Mouse (Mus musculus) neural tube, embryonic 12.5 days (tissue): ENCODE results near the gene 4921507P07Rik. TPM values are rescaled to one million over a fixed set of nuclear protein-coding genes. Genes with fewer than 3 reads are reported as not detected.

Experiments
- ATAC-seq: fragments of 200-750 bp; cut with Nextera tagmentation; 2 replicates; pipeline ENCODE4 v1.8.0; 2017; ENCODE audit warnings: low read depth, mild to moderate bottlenecking, moderate TSS enrichment, moderate library complexity; ENCODE audit not compliant: low FRiP score
- H3K27ac ChIP-seq: fragments of 300-500 bp; sonication (generic); 2 replicates; pipeline ENCODE4 v1.5.1; 2016
- H3K27me3 ChIP-seq: fragments of 300-500 bp; sonication (generic); replicated peaks from 2 replicates; pipeline ENCODE4 v1.6.1; 2016; ENCODE audit warnings: mild to moderate bottlenecking
- H3K36me3 ChIP-seq: fragments of 300-500 bp; sonication (generic); 2 replicates; pipeline ENCODE4 v1.6.1; 2016; ENCODE audit warnings: mild to moderate bottlenecking
- H3K4me1 ChIP-seq: fragments of 300-500 bp; sonication (generic); 2 replicates; pipeline ENCODE4 v1.6.1; 2016
- H3K4me2 ChIP-seq: fragments of 300-500 bp; sonication (generic); replicated peaks from 2 replicates; pipeline ENCODE4 v1.6.1; 2016; ENCODE audit warnings: mild to moderate bottlenecking
- H3K4me3 ChIP-seq: fragments of 300-500 bp; sonication (generic); 2 replicates; pipeline ENCODE4 v1.5.1; 2016
- H3K9ac ChIP-seq: fragments of 300-500 bp; sonication (generic); 2 replicates; pipeline ENCODE4 v1.6.1; 2016; ENCODE audit warnings: mild to moderate bottlenecking
- H3K9me3 ChIP-seq: fragments of 300-500 bp; sonication (generic); 2 replicates; pipeline ENCODE4 v1.6.1; 2016; ENCODE audit warnings: mild to moderate bottlenecking
- WGBS: fragments of 180-500 bp; shearing (Covaris S2); methylation state at CpG from one replicate; pipeline ENCODE4 v1.1.7; 2016; 5-methylcytosine and 5-hydroxymethylcytosine counted together
- polyA plus RNA-seq: library from polyadenylated mRNA; unstranded; fragments of >200 nt; fragmentation: Nextera tagmentation; extraction: Ambion mirVana; gene quantifications from 2 replicates; pipeline ENCODE4 v1.2.1, GENCODE M21; 2016

Gene 4921507P07Rik
- polyA plus RNA-seq, 1 experiment from 2014 or later, result 0.90 TPM

DNA sequence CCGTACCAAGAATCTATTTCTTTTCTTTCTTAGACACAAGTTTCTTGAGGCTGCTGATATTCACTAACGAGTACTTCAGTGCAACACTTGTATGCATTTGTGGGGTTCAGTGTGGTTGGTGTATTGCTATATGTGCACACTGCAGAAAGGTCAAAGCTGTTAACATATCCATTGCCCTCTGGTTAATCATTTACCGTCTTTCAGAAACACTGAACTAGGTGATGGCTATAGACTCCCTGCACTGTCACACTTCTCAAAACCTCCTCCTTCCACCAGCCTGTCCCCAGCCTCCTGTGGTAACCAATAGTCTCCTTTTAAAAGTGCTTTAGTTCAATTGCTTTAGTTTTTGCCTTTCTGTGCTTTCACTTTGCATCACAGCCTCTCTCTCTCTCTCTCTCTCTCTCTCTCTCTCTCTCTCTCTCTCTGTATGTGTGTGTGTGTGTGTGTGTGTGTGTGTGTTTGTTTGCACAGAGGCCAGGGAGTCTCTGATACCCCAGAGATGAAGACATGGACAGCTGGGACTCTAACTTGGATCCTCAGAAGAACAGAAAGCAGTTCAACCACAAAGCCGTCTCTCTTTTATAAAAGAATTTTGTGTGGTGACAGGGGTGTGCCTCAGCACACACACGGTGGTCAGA is 43.4 kb downstream of the 4921507P07Rik start:
- no peak overlapping the region for H3K4me2 ChIP-seq
- 77% methylated on average over 5 of the region's 5 CpGs for WGBS

DNA sequence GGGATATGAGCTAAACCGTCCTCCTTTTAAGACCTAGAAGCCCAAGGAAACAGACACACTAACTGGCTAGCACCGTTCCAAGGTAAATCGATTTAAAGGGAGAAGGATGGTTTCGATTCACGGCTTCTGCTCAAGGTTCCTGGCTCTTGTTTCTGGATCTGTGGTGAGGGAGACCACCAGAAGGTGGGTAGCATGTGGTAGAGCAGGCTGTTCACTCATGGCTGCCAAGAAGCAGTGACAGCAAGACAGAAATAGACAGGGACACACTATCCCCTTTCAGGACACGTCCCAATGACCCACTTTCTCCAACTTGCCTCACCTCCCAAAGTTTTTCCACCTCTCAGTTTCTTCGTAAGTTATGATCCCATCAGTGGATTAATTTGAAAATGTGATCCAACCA is 46.6 kb downstream of the 4921507P07Rik start:
- H3K4me2 ChIP-seq, result no peak overlapping the region
- no peak overlapping the region for H3K9ac ChIP-seq
- no peaks in the 10 kb centered on the region for H3K27me3 ChIP-seq
- H3K27ac ChIP-seq, result no peak overlapping the region
- H3K4me1 ChIP-seq, result no peaks in the 10 kb centered on the region
- no peaks in the 10 kb centered on the region for H3K36me3 ChIP-seq
- no peak for ATAC-seq
- H3K4me3 ChIP-seq, result no peak overlapping the region
- no peaks in the 10 kb centered on the region for H3K9me3 ChIP-seq
- WGBS, result 86% methylated on average over 7 of the region's 7 CpGs

More for the DNA sequence above, 43.4 kb downstream of the 4921507P07Rik start:
- H3K27ac ChIP-seq, result no peak overlapping the region
- H3K4me3 ChIP-seq, result no peak overlapping the region
- no peak overlapping the region for H3K9ac ChIP-seq
- no peaks in the 10 kb centered on the region for H3K27me3 ChIP-seq
- no peaks in the 10 kb centered on the region for H3K4me1 ChIP-seq
- ATAC-seq, result no peak
- no peaks in the 10 kb centered on the region for H3K36me3 ChIP-seq
- H3K9me3 ChIP-seq, result no peaks in the 10 kb centered on the region

DNA sequence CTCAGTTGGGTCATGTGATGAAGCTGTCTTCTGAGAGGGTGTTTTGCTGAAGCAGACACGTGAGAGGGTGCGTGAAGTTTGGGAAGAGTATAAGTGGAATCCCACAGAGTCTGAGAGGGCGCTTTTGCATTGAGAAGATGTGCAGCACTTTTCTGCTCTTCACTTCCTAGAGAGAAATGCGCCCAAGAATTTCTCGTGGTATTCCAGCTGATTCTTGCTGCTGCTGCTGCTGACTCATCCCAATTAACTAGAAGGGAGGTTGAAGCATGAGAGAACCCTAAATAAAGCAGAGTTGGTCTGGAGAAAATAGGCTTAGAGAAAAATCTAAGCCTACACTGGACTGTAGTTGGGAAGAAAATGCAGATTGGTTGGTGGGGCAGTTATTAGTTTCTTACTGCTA is 47.4 kb downstream of the 4921507P07Rik start:
- H3K4me2 ChIP-seq, result no peak overlapping the region
- H3K27ac ChIP-seq, result no peak overlapping the region
- H3K36me3 ChIP-seq, result no peaks in the 10 kb centered on the region
- 84% methylated on average over 5 of the region's 5 CpGs for WGBS
- no peak overlapping the region for H3K9ac ChIP-seq
- H3K4me1 ChIP-seq, result no peaks in the 10 kb centered on the region
- no peaks in the 10 kb centered on the region for H3K9me3 ChIP-seq
- no peak overlapping the region for H3K4me3 ChIP-seq
- no peak for ATAC-seq
- no peaks in the 10 kb centered on the region for H3K27me3 ChIP-seq

DNA sequence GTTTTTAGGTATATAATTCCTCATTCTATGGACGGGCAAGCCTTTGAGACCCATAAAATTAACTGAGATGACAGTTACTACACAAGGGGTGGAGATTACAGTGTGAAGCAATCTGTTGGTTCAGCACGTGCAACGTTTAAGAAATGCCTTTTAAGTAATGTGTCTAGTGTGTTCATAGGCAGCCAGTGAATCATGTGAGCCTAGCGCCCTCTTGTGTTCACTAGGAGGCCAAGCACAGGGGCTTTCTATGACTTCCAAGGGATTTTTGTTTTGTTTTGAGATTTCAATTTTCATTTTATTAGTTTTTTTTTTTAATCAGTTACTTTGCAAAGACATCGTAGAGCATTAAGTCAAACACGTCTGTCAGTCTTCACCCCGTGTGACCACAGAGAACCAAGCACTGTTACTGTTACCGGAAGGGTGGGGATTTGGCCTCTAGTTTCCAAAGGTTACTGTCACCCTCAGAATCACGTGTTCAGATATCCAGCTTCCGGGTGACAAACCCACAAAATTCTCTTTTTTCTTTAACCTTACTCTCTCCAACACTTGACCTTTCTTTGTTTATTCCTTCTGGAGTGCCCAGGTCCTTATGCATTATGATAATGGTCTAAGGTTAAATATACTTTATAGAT is 50.9 kb downstream of the 4921507P07Rik start:
- ATAC-seq, result no peak
- H3K4me1 ChIP-seq, result no peaks in the 10 kb centered on the region
- no peak overlapping the region for H3K9ac ChIP-seq
- no peak overlapping the region for H3K4me3 ChIP-seq
- 28% methylated on average over 10 of the region's 10 CpGs for WGBS
- no peak overlapping the region for H3K4me2 ChIP-seq
- H3K27ac ChIP-seq, result no peak overlapping the region
- H3K27me3 ChIP-seq, result no peaks in the 10 kb centered on the region
- no peaks in the 10 kb centered on the region for H3K36me3 ChIP-seq
- H3K9me3 ChIP-seq, result no peaks in the 10 kb centered on the region

DNA sequence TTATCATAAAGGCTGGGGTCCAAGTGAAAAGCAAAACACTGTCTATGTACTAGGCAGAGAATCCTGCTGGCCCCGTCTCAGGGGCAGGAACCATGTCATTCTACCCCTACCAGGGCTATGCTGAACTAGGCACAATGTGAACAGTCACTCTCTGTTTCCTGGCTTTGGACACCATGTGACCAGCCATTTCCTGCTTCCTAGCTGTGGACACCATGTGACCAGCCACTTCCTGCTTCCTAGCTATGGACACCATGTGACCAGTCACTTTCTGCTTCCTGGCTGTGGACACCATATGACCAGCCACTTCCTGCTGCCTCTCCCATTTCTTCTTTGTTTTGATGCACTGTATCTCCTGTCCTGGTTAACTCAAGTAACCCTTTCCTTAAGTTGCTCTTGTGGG is 53.9 kb downstream of the 4921507P07Rik start:
- no peak overlapping the region for H3K4me2 ChIP-seq
- no peaks in the 10 kb centered on the region for H3K27me3 ChIP-seq
- no peak for ATAC-seq
- H3K9ac ChIP-seq, result no peak overlapping the region
- H3K4me3 ChIP-seq, result no peak overlapping the region
- no peaks in the 10 kb centered on the region for H3K9me3 ChIP-seq
- 80% methylated on average over 1 of the region's 1 CpGs for WGBS
- no peaks in the 10 kb centered on the region for H3K36me3 ChIP-seq
- H3K27ac ChIP-seq, result no peak overlapping the region
- no peaks in the 10 kb centered on the region for H3K4me1 ChIP-seq

DNA sequence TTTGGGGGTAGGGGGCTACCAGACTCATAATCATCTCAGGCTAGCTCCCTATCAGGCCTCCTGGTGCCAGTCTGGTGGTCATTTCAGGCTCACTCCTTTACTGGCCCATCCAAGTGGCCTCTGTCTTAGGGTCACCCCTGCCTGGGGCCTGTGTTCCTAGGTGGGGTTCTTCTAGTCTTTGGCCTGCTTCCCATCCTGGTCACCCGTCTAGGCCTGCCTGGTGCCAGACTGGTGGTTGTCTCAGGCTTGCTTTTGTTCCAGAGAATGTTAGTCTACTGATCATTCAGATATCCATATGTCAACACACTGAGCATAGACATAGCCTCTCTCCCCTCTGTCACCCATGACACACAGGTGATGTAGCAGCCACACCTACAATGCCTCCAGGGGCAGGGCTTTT is 56.8 kb downstream of the 4921507P07Rik start:
- Histone ChIP-seq H3K4me1 (no peaks in the 10 kb centered on the region), H3K4me3 (no peak overlapping the region), H3K9me3 (no peaks in the 10 kb centered on the region), H3K4me2 (no peak overlapping the region), H3K27ac (no peak overlapping the region), H3K36me3 (no peaks in the 10 kb centered on the region), H3K27me3 (no peaks in the 10 kb centered on the region), H3K9ac (no peak overlapping the region)
- WGBS, result 81% methylated on average over 1 of the region's 1 CpGs
- no peak for ATAC-seq

DNA sequence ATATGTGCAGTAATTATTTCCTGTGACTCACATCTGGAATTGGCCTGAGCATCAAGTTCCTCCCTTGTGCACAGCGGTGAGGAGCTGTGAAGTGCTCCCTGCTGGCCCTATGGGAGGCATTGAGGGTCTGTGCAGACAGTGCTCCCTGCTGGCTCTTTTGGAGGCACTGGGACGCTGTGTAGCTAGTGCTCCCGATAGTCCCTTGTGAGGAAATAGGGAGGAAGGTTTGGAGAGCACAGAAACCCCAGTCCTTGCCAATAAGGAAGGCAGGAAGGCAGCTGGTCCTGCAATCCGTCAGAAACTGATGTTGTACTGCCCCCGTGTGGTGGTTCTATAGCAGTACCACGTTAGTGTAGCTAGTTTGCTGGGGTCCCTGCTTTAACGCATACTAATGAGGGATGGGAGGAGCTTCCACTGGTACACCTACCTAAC is 60.0 kb downstream of the 4921507P07Rik start:
- no peaks in the 10 kb centered on the region for H3K27me3 ChIP-seq
- no peaks in the 10 kb centered on the region for H3K9me3 ChIP-seq
- no peaks in the 10 kb centered on the region for H3K36me3 ChIP-seq
- H3K4me3 ChIP-seq, result no peak overlapping the region
- WGBS, result 13% methylated on average over 7 of the region's 7 CpGs
- H3K9ac ChIP-seq, result no peak overlapping the region
- peak; percentile 79 for ATAC-seq
- no peak overlapping the region for H3K27ac ChIP-seq
- H3K4me2 ChIP-seq, result no peak overlapping the region
- no peaks in the 10 kb centered on the region for H3K4me1 ChIP-seq

DNA sequence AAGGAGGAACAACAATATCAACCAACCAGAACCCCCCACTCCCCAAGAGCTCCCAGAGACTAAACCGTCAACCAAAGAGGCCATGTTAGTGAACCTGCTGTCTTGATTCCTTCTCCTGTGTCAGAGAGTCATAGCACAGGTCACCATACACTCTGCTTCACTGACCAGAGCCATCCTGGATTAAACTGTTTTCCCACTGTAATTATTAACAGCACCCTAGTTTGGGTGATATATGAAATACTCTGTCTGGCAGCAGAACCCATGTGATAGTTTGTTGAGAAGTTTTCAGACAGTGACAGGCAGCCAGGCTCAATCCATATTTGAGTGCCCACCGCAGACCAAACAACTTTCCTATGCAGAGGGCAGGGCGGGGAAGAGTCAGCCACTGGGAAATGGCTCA is 61.1 kb downstream of the 4921507P07Rik start:
- WGBS, result 90% methylated on average over 3 of the region's 3 CpGs
- Histone ChIP-seq H3K4me1 (no peaks in the 10 kb centered on the region), H3K36me3 (no peaks in the 10 kb centered on the region), H3K4me2 (no peak overlapping the region), H3K27ac (no peak overlapping the region), H3K27me3 (no peaks in the 10 kb centered on the region), H3K9ac (no peak overlapping the region), H3K9me3 (no peaks in the 10 kb centered on the region), H3K4me3 (no peak overlapping the region)
- no peak for ATAC-seq

DNA sequence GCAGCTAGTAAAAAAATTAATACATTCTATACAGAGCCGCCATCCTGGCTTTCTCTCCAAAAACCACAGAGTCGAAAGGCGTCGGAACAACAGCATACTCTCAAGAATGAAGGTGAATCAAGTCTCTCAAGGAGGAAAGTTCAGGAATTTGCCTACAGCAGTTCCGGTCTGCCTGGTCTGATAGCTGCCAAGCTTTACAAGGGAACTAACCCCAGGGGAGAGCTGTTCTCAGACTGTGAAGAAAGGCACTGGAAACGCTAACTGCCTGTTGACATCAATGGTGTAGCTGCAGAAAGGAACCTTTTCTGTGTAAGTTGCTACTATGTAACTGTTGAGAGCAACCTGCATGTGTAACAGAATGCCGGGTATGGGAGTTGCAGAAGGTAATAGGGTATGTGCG is 64.5 kb downstream of the 4921507P07Rik start:
- Histone ChIP-seq H3K9ac (no peak overlapping the region), H3K4me3 (no peak overlapping the region), H3K9me3 (no peaks in the 10 kb centered on the region), H3K4me2 (no peak overlapping the region), H3K27me3 (no peaks in the 10 kb centered on the region), H3K4me1 (no peaks in the 10 kb centered on the region), H3K27ac (no peak overlapping the region), H3K36me3 (no peaks in the 10 kb centered on the region)
- ATAC-seq, result no peak
- WGBS, result 80% methylated on average over 8 of the region's 8 CpGs

DNA sequence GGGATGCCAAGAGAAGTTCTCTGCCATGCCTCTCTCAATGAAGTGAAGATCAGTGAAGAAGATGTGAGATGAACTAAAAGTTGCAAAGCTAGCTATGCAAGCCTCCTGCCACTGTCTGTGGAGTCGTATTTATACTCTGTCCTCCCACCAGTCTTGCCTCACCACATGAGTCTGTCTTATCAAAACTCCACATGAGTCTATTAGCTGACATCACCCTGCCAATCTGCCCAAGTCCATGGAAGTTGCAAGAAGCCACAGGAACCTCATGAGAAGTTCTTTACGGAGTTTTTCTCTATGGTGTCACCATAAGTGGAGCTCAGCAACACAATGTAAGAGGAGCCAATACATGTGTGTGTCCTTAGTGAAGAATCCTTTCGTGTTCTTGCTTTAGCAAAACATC is 65.4 kb downstream of the 4921507P07Rik start:
- Histone ChIP-seq H3K9me3 (no peaks in the 10 kb centered on the region), H3K9ac (no peak overlapping the region), H3K27me3 (no peaks in the 10 kb centered on the region), H3K4me1 (no peaks in the 10 kb centered on the region), H3K4me2 (no peak overlapping the region), H3K27ac (no peak overlapping the region), H3K4me3 (no peak overlapping the region), H3K36me3 (no peaks in the 10 kb centered on the region)
- ATAC-seq, result no peak
- WGBS, result 87% methylated on average over 3 of the region's 3 CpGs

DNA sequence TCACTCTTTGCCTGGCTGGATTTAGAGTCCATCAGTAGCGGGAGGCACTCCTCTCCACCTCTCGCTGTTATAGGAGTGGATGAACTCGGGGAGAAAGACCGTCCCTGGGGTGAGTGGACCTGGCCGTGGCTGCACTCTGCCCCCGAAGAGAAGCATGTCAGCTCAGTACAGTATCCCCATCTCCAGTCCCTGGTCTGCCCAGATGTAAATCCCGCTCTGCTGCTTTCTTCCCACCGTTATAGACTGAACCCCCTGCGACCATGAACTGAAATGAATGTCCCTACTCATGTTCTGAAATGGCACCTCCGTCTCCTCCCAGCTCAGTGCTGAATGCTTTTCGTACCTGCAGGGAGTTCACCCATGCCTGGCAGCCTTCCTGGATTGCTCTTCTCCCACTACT is 67.2 kb downstream of the 4921507P07Rik start:
- WGBS, result 88% methylated on average over 11 of the region's 11 CpGs
- no peak overlapping the region for H3K4me3 ChIP-seq
- no peak overlapping the region for H3K27ac ChIP-seq
- no peaks in the 10 kb centered on the region for H3K4me1 ChIP-seq
- no peak overlapping the region for H3K9ac ChIP-seq
- no peaks in the 10 kb centered on the region for H3K9me3 ChIP-seq
- ATAC-seq, result no peak
- H3K4me2 ChIP-seq, result no peak overlapping the region
- H3K36me3 ChIP-seq, result no peaks in the 10 kb centered on the region
- no peaks in the 10 kb centered on the region for H3K27me3 ChIP-seq

DNA sequence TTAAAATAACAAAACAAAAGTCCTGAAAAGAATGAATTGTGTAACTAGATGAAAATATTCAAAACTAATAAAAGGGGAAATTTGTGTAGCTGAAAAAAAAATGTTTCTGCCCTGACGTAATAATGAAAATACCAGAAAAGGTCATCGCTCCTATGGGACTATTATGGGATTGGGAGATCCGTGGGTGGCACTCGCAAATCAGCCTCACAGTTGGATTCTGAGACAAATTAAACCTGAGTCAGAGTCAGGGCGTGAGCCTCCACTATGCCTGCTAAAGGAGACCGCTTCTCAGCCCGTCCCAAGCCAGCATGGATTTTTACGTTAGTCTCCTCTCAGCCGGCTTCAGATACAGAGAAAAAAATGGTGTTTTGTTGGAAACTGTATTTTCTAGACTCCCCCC is 69.0 kb downstream of the 4921507P07Rik start:
- no peaks in the 10 kb centered on the region for H3K27me3 ChIP-seq
- H3K4me3 ChIP-seq, result no peak overlapping the region
- no peaks in the 10 kb centered on the region for H3K4me1 ChIP-seq
- H3K27ac ChIP-seq, result no peak overlapping the region
- no peak overlapping the region for H3K9ac ChIP-seq
- H3K4me2 ChIP-seq, result no peak overlapping the region
- WGBS, result 58% methylated on average over 9 of the region's 9 CpGs
- ATAC-seq, result no peak
- H3K36me3 ChIP-seq, result no peaks in the 10 kb centered on the region
- H3K9me3 ChIP-seq, result no peaks in the 10 kb centered on the region

DNA sequence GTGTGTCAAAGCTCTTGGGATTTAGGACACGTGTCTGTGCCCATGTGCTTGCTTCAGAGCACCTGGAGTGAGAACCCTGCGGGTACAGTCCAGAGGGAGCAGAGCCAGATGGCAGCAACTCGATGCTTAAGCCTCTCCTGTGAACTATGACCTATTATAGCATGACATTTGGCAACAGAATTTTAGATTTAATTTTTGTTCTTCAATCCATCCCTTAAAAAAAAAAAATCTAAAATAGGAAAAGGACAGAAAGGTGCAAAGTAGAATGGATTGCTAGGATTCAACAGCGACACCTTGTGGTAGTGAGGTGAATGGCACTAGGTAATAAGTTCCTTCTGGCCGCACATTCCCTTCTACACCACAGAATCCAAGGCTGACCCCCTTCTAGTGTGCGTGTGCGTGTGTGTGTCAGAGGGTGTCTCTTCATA is 69.8 kb downstream of the 4921507P07Rik start:
- no peak for ATAC-seq

More for the DNA sequence above, 69.8 kb downstream of the 4921507P07Rik start:
- no peaks in the 10 kb centered on the region for H3K27me3 ChIP-seq
- H3K36me3 ChIP-seq, result no peaks in the 10 kb centered on the region
- H3K27ac ChIP-seq, result no peak overlapping the region
- H3K9ac ChIP-seq, result no peak overlapping the region
- 30% methylated on average over 7 of the region's 7 CpGs for WGBS
- H3K9me3 ChIP-seq, result no peaks in the 10 kb centered on the region
- no peaks in the 10 kb centered on the region for H3K4me1 ChIP-seq
- H3K4me2 ChIP-seq, result no peak overlapping the region
- H3K4me3 ChIP-seq, result no peak overlapping the region
